Mouse (Mus musculus): ENCODE data around the gene Ntrk1.

Gene Ntrk1

DNA sequence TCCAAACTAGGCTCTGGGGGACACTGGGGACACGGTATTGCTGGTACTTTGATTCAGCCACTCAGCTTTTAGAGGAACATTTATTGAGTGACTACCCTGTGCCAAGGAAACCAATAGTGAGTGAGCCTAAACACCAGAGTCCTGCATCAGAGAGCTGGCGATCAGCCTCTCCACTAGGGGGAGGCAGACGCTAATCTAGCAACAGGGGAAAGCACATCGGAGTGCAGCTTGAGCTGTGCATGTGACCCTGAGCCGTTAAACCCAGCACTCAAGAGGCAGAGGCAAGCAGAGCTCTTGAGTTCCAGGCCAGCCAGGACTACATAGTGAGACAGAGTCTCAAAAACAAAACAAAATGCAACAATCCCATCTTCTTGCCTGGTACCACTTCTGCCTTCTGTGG lies 45.9 kb downstream of the Ntrk1 start:
- DNase-seq: peak; percentile 48

DNA sequence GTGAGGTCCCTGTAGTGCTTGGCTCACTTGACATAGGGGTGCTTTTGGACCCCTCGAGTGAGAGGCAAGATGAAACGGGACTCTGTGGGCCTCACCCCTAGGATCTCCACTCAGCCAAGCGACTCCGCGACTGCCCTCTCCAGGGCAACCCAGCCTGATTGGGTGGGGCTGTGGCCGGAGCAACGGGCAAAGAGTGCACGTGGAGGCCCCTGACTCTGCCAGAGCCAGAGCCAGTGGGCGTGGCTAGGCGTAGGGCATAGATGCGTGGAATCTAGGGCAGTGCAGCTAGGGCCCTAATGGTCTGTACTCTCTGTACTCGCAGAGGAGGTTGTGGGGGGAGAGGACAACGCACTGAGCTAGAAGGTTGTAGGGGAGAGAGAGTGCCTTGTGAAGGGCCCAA lies 46.5 kb downstream of the Ntrk1 start, which contains the start of gene Lrrc71:
Lrrc71 (minus strand) TSS at position 195 of the 400 bp plus-strand sequence.
- no peak for DNase-seq

GRCm38 (mm10) chr3:87745036-87745659 lies 49.8 kb downstream of the Ntrk1 start:
- no peak for DNase-seq

GRCm38 (mm10) chr3:87743927-87744326 lies 51.0 kb downstream of the Ntrk1 start:
- DNase-seq: no peak

GRCm38 (mm10) chr3:87742735-87743134 lies 52.2 kb downstream of the Ntrk1 start:
- DNase-seq: no peak

DNA sequence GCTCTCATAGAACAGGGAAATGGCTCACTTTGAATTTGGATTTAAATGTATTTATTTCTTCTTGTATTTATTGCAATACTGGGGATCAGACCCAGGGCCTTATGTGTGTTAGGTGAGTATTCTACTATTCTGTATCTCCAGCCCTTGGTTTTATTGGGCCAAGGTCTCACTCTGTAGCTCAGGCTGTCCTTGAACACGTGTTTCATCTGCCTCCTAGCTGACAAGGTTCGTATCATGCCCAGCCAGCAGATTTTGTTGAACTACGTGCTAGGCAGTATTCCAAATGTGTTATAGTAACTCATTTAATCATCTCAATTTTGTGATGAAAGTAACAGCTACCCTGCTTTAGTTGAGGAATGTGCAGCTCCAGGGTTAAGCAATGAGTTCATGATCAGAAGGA lies 52.9 kb downstream of the Ntrk1 start:
- DNase-seq: no peak

- DNase-seq: no peak
Measured at GRCm38 (mm10) chr3:87738906-87739305, 56.1 kb downstream of the Ntrk1 start.

DNA sequence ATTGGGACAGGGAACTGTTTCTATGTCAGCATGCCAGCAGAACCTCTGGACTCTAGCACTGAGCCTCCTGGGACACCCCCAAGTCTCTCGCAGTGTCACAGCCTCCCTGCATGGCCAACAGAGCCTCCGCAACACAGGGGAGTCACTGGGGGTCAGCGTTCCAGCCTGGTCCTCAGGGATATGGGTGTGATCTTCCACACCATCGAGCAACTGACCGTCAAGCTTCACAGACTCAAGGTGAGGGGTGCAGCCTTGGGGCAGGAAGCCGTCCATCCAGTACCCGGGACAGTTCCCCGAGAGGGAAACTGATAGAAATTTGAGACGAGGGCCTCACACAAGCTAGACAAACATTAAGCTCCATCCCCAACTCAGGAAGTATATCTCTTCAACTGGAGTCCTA lies 59.6 kb downstream of the Ntrk1 start:
- DNase-seq: no peak

DNA sequence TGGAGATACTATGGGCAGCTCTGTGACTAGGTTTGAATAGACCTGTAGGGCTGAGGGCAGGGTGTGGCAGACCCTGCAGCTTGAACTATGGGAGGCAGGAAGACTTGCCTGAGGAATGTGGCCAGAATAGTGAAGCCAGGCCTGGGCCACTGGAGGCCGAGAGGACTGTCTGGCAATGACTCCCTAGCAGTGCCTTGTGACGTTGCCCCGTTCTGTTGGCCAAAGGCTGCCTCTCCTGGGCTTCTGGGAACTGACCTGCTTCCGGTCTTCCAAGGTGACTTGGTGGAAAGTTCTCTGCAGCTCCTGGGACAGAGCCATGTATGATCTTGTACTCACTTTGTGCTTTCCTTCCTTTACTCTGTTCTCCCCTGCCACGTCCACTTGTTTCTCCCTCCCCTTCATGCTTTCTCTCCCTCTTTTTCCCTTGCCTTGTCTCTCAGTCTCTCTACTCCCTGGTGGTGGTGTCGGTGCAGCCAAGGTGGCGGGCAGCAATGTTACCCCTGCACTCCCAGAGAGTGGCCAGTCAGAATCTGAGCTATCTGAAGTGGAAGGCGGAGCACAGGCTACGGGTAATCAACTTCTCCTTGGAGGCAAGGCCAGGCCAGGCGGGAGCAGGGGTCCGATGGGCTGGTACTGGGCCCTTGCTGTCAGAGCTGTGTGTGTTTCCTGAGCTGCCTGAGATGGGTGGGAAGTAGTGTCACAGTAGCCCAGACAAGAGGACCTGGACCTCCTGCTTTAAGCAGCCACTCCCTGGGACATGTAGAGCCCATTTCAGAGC lies 60.8 kb downstream of the Ntrk1 start:
- DNase-seq: no peak

GRCm38 (mm10) chr3:87733098-87733497 lies 61.9 kb downstream of the Ntrk1 start:
- DNase-seq: no peak

- no peak for DNase-seq
Measured at GRCm38 (mm10) chr3:87728696-87729095, 66.3 kb downstream of the Ntrk1 start.

Data from right cerebral cortex, postnatal 14 days (tissue).